Mouse (Mus musculus) lung, adult 18-20 months (tissue): ENCODE measurements at regions not wholly inside any gene's neighbourhood (a gene's known extent, or its start where the extent isn't known, plus 50 kb on each side); places are given as distances from the start of the nearest gene placed in this dataset.

Source experiments
- DNase-seq, 2 experiments: peaks; one replicate each; pipeline ENCODE4 v3.0.0; 2022; ENCODE audit warnings: mixed read lengths in 2 of 2

DNA sequence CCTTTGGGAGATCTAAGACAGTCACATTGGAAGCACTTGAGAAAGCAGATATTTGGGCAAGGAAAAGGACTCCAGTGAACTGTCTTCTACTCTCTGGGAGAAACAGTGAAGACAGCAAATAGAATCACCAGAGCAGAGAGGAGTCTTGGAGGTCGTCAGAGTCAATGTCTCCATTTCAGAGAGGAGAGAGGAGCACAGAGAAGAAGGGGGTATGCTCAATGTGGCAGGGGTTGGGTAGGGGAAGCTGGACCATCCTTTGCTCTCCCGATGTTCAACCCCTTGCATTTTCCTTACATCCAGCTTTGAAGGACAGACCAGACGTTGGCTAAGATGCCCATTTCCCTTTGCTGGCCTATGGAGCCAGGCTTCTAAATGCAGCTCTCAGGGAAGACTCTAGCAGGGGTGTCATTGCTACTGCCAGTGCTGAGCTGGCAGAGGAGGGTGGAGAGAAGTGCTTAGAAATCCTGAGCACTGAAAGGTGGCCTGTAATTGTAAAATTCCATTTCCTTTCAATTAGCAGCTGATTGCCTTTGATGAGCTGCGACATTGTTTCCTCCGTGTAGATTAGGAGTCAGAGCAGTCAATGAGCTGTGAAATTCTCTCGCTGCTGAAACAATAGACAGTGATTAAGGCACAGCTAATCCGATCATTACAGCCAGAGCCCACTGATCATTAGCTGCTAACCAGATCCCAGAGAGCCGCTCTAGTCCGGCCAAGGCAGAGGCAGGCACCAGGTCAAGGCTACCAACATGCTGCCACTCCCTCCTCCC, 449.7 kb downstream of the Insc start:
- DNase-seq, result no peak

DNA sequence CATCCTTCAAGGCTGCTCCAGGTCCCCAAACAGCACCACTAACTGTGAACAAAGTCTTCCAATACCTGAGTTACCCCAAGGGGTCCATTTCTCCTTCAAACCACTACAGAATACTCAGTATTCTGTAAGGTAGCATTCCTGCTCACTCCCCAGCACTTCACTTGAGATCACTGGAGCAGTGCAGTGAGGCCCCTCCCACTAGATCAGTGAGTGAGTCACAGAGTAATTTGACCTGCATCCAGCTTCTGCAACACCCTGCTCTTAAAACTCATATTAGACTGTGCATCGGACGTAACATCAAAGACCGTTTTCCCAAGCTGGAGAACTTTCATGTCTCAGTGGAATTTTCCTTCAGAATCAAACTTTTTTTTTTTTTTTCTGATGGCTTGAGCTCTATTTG, 461.4 kb downstream of the Insc start:
- DNase-seq, result peak; percentile 37 to 62

GRCm38 (mm10) chr7:115206479-115207134, 463.1 kb downstream of the Insc start:
- no peak for DNase-seq

DNA sequence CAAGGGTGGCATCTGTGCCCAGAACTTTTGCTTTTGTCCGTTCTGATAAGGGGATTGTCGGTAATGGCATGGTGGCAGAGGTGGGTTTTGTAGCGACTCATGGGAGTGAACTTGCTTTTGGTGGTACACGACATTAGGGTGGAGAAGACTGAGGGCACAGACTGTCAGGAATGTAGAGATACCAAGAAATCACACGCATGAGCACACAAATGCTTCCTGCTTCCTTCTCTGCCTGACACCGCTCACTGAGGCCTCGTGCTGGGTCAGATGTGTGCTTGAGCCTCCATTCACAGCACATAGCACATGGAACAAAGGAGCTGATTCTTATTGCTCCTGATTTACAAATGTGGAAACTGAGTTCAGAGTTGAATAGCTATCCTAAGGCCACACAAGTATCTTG, 465.3 kb downstream of the Insc start:
- DNase-seq, result no peak

GRCm38 (mm10) chr7:115210012-115210411, 466.5 kb downstream of the Insc start:
- no peak for DNase-seq

- DNase-seq, result peak; percentile 68 to 78
Observed at GRCm38 (mm10) chr7:115216838-115217237, 473.3 kb downstream of the Insc start.

DNA sequence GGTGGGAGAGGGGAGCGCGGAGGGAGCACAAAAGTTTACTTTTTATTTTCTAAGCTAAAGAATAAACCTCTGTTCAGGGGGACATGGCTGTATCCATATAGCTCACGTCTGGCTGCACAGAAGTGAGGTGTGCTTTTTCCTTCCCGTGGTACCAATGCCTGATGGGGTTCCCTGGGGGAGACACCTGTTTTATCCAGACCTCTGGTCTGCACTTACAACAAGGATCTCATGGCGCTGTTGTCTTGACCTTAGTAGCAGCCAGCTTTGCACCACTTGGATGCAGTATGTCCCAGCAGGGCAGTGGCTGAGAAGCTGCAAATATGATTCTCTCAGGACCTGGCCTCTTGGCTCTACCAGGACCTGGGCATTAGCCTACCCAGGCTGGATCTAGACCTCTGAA, 473.8 kb downstream of the Insc start:
- no peak for DNase-seq

GRCm38 (mm10) chr7:115217712-115218111, 474.2 kb downstream of the Insc start:
- DNase-seq, result no peak

DNA sequence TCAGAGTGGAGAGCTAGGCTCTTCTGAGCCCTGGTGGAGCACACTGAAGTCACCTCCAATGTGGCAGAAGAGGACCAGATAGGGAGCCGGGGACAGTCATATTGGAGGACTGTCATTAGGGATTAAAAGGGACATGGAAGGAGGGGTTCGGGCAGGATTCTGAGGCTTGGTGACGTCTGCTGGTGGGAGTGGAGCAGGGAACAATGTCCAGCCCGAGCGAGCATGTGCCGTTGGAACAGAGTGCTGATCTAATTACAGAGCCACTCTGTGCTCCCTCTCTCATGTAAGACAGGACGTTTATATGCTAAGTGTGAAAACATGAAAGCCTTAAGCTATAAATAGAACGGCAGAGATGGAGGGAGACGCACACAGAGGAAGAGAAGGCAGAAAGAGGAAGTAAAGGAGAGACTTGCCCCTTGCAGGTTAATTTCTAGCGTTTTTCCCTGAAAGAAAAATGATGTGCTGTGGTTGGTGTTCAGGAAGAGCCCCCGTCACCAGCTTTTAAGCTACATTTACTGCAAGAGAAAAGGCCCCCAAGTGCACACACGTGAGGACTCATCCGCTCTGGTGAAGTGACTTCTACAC, 475.2 kb downstream of the Insc start:
- no peak for DNase-seq

- no peak for DNase-seq
Observed at GRCm38 (mm10) chr7:115222642-115223041, 479.1 kb downstream of the Insc start.

DNA sequence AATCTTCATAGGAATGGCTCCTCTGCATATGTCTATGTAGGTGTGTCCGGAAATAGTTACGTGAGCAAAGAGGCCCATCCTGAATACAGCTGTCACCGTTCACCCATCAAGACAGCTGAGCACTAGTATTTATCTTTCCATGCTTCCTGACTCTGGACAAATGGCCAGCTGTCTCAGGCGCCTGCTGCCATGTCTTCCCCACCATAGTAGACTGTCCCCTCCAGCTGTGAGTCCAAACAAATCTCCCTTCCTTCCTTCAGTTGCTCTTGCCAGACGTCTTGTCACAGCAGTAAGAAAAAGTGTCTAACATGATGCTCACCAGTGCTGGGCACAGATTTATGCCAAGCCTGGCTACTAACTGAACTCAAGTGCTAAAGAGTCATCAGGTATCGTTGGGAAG, 487.0 kb downstream of the Insc start:
- no peak for DNase-seq

DNA sequence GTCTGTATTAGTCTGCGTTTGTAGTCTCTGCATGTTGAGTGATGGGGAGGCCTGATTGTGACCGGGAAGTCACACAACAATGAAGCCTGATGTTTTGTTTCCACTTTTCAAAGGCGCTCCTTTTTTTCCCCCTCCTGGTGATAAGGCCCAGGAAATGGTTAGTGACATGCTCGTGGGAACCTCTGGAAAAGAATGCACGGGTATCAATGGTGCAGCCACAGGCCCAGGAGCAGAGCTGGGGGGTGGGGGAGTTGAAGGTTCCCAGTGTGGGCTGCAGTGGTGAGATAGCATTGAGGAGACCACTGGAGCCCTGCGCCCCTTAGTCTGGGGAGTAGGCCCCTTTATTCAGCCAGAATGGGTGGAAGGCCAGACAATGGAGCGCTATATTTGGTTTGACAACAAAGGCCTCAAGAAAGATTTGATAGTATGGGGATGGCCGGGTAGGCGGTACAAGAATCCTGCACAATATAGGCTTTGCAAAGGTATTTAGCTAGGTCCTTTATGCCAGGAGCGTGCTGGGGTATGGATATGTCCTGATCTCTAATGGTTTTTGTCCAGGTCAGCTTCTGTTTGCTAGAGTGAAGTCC, 490.4 kb downstream of the Insc start:
- DNase-seq, result no peak

DNA sequence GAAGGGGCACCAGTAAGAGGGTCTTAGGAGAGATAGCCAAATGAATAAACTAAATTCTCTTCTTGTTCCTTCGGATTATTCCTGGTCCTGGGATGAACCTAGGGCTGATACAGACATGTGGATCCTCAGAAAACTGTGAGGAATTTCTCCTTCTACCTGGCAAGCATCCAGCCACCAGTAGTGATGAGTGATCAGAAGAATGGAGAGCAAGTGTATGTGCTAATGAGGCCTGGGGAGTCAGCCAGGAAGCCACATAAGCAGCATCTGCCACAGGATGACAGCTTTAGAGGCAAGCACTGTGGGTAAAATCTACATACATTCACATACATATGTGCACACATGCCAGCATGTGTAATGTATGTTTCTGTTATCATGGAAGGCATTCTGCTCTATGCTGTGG, 493.6 kb downstream of the Insc start:
- DNase-seq, result no peak

- DNase-seq, result peak in 1 of 2 experiments; percentile 0
Observed at GRCm38 (mm10) chr7:115251591-115252369, 508.3 kb downstream of the Insc start.

GRCm38 (mm10) chr7:115252370-115252750, 508.9 kb downstream of the Insc start:
- no peak for DNase-seq

DNA sequence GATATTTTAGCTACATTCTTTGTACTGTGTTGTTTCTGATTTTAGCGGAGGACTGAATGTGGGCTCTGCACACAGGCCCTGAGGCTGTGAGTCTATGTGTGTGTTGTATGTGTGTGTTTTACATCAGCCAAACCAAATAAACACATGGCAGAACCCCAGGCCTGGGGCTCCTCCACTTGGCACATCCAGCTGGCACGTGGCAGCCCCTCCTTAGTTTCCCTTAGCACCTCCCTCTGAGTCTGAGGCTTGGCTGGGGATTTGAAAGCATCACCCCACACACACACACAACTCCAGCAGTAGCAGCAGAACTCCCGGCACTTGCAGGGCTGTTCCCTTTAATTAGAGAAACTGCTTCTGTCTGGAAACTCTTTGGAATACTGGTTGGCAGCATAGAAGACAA, 515.1 kb downstream of the Insc start:
- DNase-seq, result peak in 1 of 2 experiments; percentile 3

GRCm38 (mm10) chr7:115263082-115263481, 519.6 kb downstream of the Insc start:
- DNase-seq, result no peak

DNA sequence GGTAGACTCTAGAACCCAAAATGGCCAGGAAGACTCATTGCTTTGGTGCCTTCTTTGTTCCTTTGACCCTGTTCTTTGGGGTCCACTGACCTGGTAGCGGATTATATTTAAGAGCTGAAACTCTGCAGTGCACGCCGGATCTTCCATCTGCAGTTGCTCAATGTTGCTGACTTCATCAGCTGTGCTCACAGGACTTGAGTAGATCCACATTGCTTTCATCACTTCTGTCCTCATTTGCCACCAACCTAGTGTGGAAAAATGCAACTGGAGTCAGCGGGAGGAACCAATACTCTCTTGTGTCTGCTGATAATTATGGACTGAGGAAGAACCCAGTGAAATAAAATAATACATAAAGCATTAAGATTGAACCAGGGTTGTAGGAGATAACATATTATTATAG, 522.6 kb downstream of the Insc start:
- DNase-seq, result no peak

GRCm38 (mm10) chr7:115270803-115271202, 527.3 kb downstream of the Insc start:
- no peak for DNase-seq

GRCm38 (mm10) chr7:115274836-115275235, 531.3 kb downstream of the Insc start:
- DNase-seq, result peak in 1 of 2 experiments; percentile 19

DNA sequence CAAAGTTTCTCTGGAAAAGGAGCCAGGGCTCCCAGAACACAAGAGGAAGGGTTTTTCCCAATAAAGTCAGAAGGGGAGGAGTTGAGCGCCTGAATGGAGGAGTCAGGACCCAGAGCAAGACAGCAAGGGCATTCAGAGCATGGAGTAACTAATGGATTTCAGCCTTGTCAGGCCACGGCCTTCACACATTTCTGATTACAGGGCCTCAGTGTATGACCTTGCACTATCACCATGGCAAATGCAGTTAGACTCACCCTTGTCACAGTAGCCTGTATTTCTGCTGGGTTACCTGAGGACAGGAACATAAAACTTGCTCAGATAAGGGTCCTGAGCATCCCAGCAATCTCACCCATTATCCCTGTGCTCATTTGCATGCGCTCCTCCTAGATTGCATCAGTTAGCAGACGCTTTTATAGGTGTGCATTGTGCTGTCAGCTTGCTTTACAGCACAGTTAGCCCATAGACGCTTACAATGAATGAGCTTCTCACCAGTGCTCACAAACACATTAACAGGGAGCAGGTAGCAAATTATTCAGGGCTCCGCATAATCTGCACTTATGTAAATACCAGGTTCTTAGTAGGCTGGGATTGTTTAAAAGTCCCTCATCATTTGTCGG, 547.4 kb downstream of the Insc start:
- DNase-seq, result no peak

DNA sequence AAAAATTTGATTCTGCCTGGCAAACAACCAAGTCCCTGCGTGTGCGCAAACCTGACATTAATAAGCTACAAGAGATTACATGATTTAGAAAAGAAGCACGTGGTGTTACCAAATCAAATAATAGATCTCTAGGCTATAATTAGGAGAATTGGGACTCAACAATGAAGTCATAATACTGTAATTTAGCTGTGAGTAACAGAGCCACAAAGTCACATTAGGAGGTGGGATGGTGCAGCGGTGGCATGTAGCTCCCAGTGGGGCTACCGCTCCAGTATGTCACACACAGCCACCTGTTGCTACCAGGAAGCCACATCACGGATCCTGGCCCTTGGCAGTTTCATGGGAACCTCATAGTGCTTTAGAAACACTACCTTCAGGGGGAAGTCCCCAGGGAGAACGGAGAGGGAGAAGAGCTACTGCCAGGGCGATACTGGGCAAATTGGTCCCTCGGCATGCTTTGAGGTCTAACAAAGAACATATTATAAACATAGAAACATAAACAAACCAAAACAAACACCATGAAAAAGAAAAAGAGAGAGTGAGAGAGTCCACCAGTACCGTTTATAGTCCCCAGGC, 551.2 kb downstream of the Insc start:
- DNase-seq, result no peak
